Mouse (Mus musculus) hindbrain, embryonic 16.5 days (tissue): ENCODE data around the gene H1f0. TPM values are rescaled to one million over a fixed set of nuclear protein-coding genes. Genes with fewer than 3 reads are reported as not detected.

Experiments
- microRNA-seq: library from miRNA; unstranded; fragments of <30 nt; microRNA quantifications from one replicate; pipeline ENCODE4, GENCODE M21; 2017
- polyA plus RNA-seq: library from polyadenylated mRNA; unstranded; fragments of >200 nt; fragmentation: Nextera tagmentation; extraction: Ambion mirVana; gene quantifications from 2 replicates; pipeline ENCODE4 v1.2.1, GENCODE M21; 2015

Gene H1f0
- polyA plus RNA-seq, 1 experiment from 2014 or later, result 200 TPM

Small RNA genes within 50 kb of the gene (microRNA-seq; reads per million reads assigned to microRNA genes)
- gene Mir6956, result 1.9 reads per million

Other genes with a start within 250 kb of the H1f0 start
- gene Card10, start 225.4 kb upstream of the H1f0 start, polyA plus RNA-seq, result 2.5 and 2.8 TPM in 2 replicates
- 15.9 and 17.5 TPM in 2 replicates for gene Cdc42ep1, start 185.8 kb upstream of the H1f0 start, polyA plus RNA-seq
- not detected in 2 replicates for gene Lgals2, start 172.9 kb upstream of the H1f0 start, polyA plus RNA-seq
- gene Gga1, start 151.3 kb upstream of the H1f0 start, polyA plus RNA-seq, result 46.1 and 51.8 TPM in 2 replicates
- gene Gm49510, start 128.8 kb upstream of the H1f0 start, polyA plus RNA-seq, result 0.11 TPM in 1 of 2 replicates, not detected in the other
- gene Sh3bp1, start 128.7 kb upstream of the H1f0 start, polyA plus RNA-seq, result 4.5 and 6.7 TPM in 2 replicates
- gene Pdxp, start 114.5 kb upstream of the H1f0 start, polyA plus RNA-seq, result 94.7 and 96.9 TPM in 2 replicates
- gene Lgals1, start 101.7 kb upstream of the H1f0 start, polyA plus RNA-seq, result 105 and 169 TPM in 2 replicates
- 63.6 and 68.1 TPM in 2 replicates for gene Nol12, start 93.5 kb upstream of the H1f0 start, polyA plus RNA-seq
- 36.1 and 40.4 TPM in 2 replicates for gene Triobp, start 80.7 kb upstream of the H1f0 start, polyA plus RNA-seq
- gene Galr3, start 13.4 kb downstream of the H1f0 start, polyA plus RNA-seq, result 0.14 TPM in 1 of 2 replicates, not detected in the other
- 50.0 and 54.0 TPM in 2 replicates for gene Ankrd54, start 34.4 kb downstream of the H1f0 start, polyA plus RNA-seq
- 174 and 177 TPM in 2 replicates for gene Eif3l, start 46.7 kb downstream of the H1f0 start, polyA plus RNA-seq
- 11.6 and 13.9 TPM in 2 replicates for gene Micall1, start 80.4 kb downstream of the H1f0 start, polyA plus RNA-seq
- 258 and 285 TPM in 2 replicates for gene Polr2f, start 112.6 kb downstream of the H1f0 start, polyA plus RNA-seq
- 18.0 and 20.2 TPM in 2 replicates for gene 1700088E04Rik, start 112.8 kb downstream of the H1f0 start, polyA plus RNA-seq
- gene Sox10, start 136.8 kb downstream of the H1f0 start, polyA plus RNA-seq, result 9.0 and 9.5 TPM in 2 replicates
- 99.1 and 100.0 TPM in 2 replicates for gene Pick1, start 200.7 kb downstream of the H1f0 start, polyA plus RNA-seq
- 0.87 and 1.1 TPM in 2 replicates for gene Gm49486, start 200.9 kb downstream of the H1f0 start, polyA plus RNA-seq
- gene Slc16a8, start 226.3 kb downstream of the H1f0 start, polyA plus RNA-seq, result 1.4 and 2.0 TPM in 2 replicates